Mouse (Mus musculus): ENCODE data around the gene Ovol2.

- TF ChIP-seq POLR2A (IDR thresholded peaks at IDR 0.05; ENCODE audit: insufficient read depth, low read depth, low read length) (no peak), CTCF (IDR thresholded peaks at IDR 0.05) (no peak), EP300 (IDR thresholded peaks at IDR 0.05; ENCODE audit: insufficient read depth, low read depth, low read length) (no peak)
These were observed 49.3 kb upstream of the Ovol2 start for GRCm38 (mm10) chr2:144381293-144381692.

Data from heart, adult 2 months (tissue).